Mouse (Mus musculus) ovary, adult 18-20 months (tissue): ENCODE results near the gene Defa20.
"Not testable (repeated sequence)": the region's sequence is repeated elsewhere in the genome, so short reads cannot be mapped to it uniquely, and the experiment has no call there.

Experiments used
- DNase-seq: peaks from one replicate; pipeline ENCODE4 v3.0.0; 2022; ENCODE audit warnings: low spot score, mixed read lengths

The Defa20 gene

DNA sequence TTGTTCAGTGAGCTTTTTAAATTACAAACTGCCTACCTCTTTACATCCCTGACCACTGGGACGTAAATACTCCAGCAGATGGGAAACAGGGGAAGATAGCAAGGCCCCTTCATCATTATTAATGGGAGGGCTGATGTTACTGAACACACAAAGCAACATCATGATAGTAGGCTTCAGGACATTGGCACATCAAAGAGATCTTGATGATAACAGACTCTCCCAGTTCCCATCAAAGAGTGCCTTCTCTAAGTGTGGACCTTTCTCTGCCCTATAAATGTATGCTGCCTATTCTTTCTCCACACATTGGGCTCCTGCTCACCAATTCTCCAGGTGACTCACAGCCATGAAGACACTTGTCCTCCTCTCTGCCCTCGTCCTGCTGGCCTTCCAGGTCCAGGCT, at the start of gene Defa20:
TSS of gene Defa20 (plus strand) at position 301 of the 400 bp plus-strand sequence.
- not testable (repeated sequence) for DNase-seq

- DNase-seq = not testable (repeated sequence)
Observed at GRCm38 (mm10) chr8:21528732-21529131, 19.7 kb downstream of the Defa20 start, which contains the start of gene Defa32. TSS of gene Defa32 (plus strand) at chr8:21529032.
